Mouse (Mus musculus) MN1 (cell line): ENCODE measurements at regions not wholly inside any gene's neighbourhood (a gene's known extent, or its start where the extent isn't known, plus 50 kb on each side); places are given as distances from the start of the nearest gene placed in this dataset.

Source experiments
- DNase-seq: peaks from one replicate; pipeline ENCODE4 v3.0.0-alpha.2; 2016; ENCODE audit warnings: low spot score

- DNase-seq: no peak
These were observed 58.9 kb upstream of the Ankrd1 start for GRCm38 (mm10) chr19:36178828-36179251.

- no peak for DNase-seq
These were observed 60.4 kb upstream of the Ankrd1 start for GRCm38 (mm10) chr19:36180329-36180728.

- no peak for DNase-seq
These were observed 61.6 kb upstream of the Ankrd1 start for GRCm38 (mm10) chr19:36181535-36181934.

- peak; percentile 39 for DNase-seq
These were observed 63.2 kb upstream of the Ankrd1 start for GRCm38 (mm10) chr19:36183127-36183526.

- DNase-seq: no peak
These were observed 69.8 kb upstream of the Ankrd1 start for GRCm38 (mm10) chr19:36189662-36190061.

- DNase-seq: no peak
These were observed 71.7 kb upstream of the Ankrd1 start for GRCm38 (mm10) chr19:36191641-36192040.

- no peak for DNase-seq
These were observed 84.4 kb upstream of the Ankrd1 start for GRCm38 (mm10) chr19:36204269-36204668.

- no peak for DNase-seq
These were observed 85.2 kb upstream of the Ankrd1 start for GRCm38 (mm10) chr19:36204965-36205718.

GRCm38 (mm10) chr19:36207735-36208288, 87.9 kb upstream of the Ankrd1 start:
- DNase-seq: no peak

- DNase-seq: no peak
These were observed 88.5 kb upstream of the Ankrd1 start for GRCm38 (mm10) chr19:36208419-36208818.

- DNase-seq: no peak
These were observed 93.6 kb upstream of the Ankrd1 start for GRCm38 (mm10) chr19:36213461-36213860.

GRCm38 (mm10) chr19:36214188-36214968, 94.5 kb upstream of the Ankrd1 start:
- DNase-seq: no peak

GRCm38 (mm10) chr19:36217177-36217576, 97.3 kb upstream of the Ankrd1 start:
- no peak for DNase-seq

GRCm38 (mm10) chr19:36217605-36218004, 97.7 kb upstream of the Ankrd1 start:
- DNase-seq: no peak

- DNase-seq: no peak
These were observed 99.0 kb upstream of the Ankrd1 start for GRCm38 (mm10) chr19:36218921-36219320.

GRCm38 (mm10) chr19:36221104-36221503, 101.2 kb upstream of the Ankrd1 start:
- DNase-seq: no peak

- DNase-seq: no peak
These were observed 101.7 kb upstream of the Ankrd1 start for GRCm38 (mm10) chr19:36221596-36221995.

GRCm38 (mm10) chr19:36222198-36222597, 102.3 kb upstream of the Ankrd1 start:
- DNase-seq: no peak

GRCm38 (mm10) chr19:36224518-36224917, 104.6 kb upstream of the Ankrd1 start:
- no peak for DNase-seq

GRCm38 (mm10) chr19:36225612-36226011, 105.7 kb upstream of the Ankrd1 start:
- no peak for DNase-seq

GRCm38 (mm10) chr19:36227418-36228160, 107.7 kb upstream of the Ankrd1 start:
- DNase-seq: no peak

- DNase-seq: no peak
These were observed 109.4 kb upstream of the Ankrd1 start for GRCm38 (mm10) chr19:36229315-36229714.
